Mouse (Mus musculus) forebrain, embryonic 15.5 days (tissue): ENCODE measurements at regions not wholly inside any gene's neighbourhood (a gene's known extent, or its start where the extent isn't known, plus 50 kb on each side); places are given as distances from the start of the nearest gene placed in this dataset.

ENCODE experiments used
- ATAC-seq: fragments of 200-750 bp; cut with Nextera tagmentation; replicated peaks from 2 replicates; pipeline ENCODE4 v1.8.0; 2017; ENCODE audit warnings: mild to moderate bottlenecking, moderate TSS enrichment, moderate library complexity
- H3K27ac ChIP-seq: fragments of 300-500 bp; sonication (generic); replicated peaks from 2 replicates; pipeline ENCODE4 v1.5.1; 2015; ENCODE audit warnings: mild to moderate bottlenecking, inconsistent platforms
- H3K27me3 ChIP-seq: fragments of 300-500 bp; sonication (generic); 2 replicates; pipeline ENCODE4 v1.6.1; 2015; ENCODE audit warnings: inconsistent platforms
- H3K36me3 ChIP-seq: fragments of 300-500 bp; sonication (generic); 2 replicates; pipeline ENCODE4 v1.6.1; 2015; ENCODE audit warnings: mild to moderate bottlenecking, inconsistent platforms
- H3K4me1 ChIP-seq: fragments of 300-500 bp; sonication (generic); 2 replicates; pipeline ENCODE4 v1.6.1; 2015; ENCODE audit warnings: inconsistent platforms
- H3K4me2 ChIP-seq: fragments of 300-500 bp; sonication (generic); replicated peaks from 2 replicates; pipeline ENCODE4 v1.6.1; 2015; ENCODE audit warnings: mild to moderate bottlenecking, inconsistent platforms
- H3K4me3 ChIP-seq: fragments of 300-500 bp; sonication (generic); 2 replicates; pipeline ENCODE4 v1.5.1; 2015; ENCODE audit warnings: mild to moderate bottlenecking, inconsistent platforms
- H3K9ac ChIP-seq: fragments of 300-500 bp; sonication (generic); replicated peaks from 2 replicates; pipeline ENCODE4 v1.6.1; 2015; ENCODE audit warnings: mild to moderate bottlenecking, inconsistent platforms
- H3K9me3 ChIP-seq: fragments of 300-500 bp; sonication (generic); 2 replicates; pipeline ENCODE4 v1.6.1; 2016; ENCODE audit warnings: inconsistent platforms
- whole genome bisulfite sequencing: fragments of 180-500 bp; shearing (Covaris S2); methylation state at CpG from one replicate; pipeline ENCODE4 v1.1.7; 2015; ENCODE audit warnings: mixed read lengths; 5-methylcytosine and 5-hydroxymethylcytosine counted together

DNA sequence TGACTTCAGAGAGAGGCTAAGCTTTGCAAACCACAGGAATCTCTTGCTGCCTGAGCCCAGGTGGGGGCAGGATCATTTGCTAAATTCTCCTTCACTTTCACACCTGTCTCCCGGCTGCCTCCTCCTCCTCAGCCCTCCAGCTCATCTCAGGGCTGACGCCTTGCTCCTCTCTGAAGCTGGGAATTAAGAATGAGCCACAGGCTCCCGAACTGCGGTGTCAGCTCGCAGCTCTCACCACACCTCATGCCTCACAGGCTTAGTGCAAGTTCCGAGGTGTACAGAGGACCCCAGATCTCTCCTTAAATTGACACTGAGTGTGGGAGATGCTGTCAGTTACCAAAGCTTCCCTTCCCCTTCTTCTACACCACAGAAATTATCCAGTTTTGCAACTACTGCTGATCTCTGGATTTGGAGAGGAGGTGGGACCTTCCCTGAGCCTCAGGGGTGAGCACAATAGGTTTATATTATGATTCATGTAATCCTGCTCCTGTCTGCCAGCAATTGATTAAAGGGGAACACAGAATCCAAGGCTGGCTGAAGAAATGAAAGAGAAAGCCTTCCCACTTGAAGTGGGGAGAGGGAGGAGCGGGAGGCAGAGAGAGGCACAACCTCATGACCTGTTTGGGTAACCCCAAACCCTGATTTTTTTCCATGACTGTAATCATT lies 456.6 kb upstream of the Tbx3 start:
- Histone ChIP-seq H3K27me3 (no peaks in the 10 kb centered on the region), H3K4me1 (no peaks in the 10 kb centered on the region), H3K9ac (no peak overlapping the region), H3K27ac (no peak overlapping the region), H3K9me3 (no peaks in the 10 kb centered on the region), H3K36me3 (no peaks in the 10 kb centered on the region), H3K4me2 (no peak overlapping the region), H3K4me3 (no peak overlapping the region)
- no peak for ATAC-seq
- WGBS, result 68% methylated on average over 7 of the region's 7 CpGs

GRCm38 (mm10) chr5:119214937-119215336 lies 455.5 kb upstream of the Tbx3 start:
- WGBS, result 91% methylated on average over 9 of the region's 9 CpGs
- Histone ChIP-seq H3K9ac (no peak overlapping the region), H3K27me3 (no peaks in the 10 kb centered on the region), H3K27ac (no peak overlapping the region), H3K4me1 (no peaks in the 10 kb centered on the region), H3K9me3 (no peaks in the 10 kb centered on the region), H3K36me3 (no peaks in the 10 kb centered on the region), H3K4me3 (no peak overlapping the region), H3K4me2 (no peak overlapping the region)
- no peak for ATAC-seq

DNA sequence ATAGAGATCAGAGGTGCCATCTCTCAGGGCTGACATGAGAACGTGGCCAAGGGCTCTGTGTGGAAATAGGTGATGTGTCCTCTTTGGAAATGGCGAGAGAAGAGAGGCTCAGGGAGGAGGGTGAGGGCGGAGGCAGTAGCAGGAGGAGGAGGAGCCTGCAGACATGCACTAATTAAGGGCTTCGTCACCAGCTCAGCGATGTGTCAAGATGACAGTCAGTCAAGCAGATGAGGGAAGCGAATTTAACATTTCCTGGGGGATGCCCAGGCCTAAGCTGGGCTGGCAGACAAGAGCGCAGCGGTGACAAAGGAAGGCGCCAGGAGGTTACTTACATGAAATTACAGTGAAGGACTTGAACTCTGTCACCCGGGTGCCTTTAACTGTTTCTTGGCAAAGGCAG lies 455.1 kb upstream of the Tbx3 start:
- no peak overlapping the region for H3K9ac ChIP-seq
- H3K4me2 ChIP-seq, result no peak overlapping the region
- no peaks in the 10 kb centered on the region for H3K4me1 ChIP-seq
- no peaks in the 10 kb centered on the region for H3K9me3 ChIP-seq
- 0 out of 2 replicates have a peak overlapping the region, but pooled peaks have one; percentile 2 for H3K27ac ChIP-seq
- no peak for ATAC-seq
- 62% methylated on average over 10 of the region's 10 CpGs for WGBS
- no peaks in the 10 kb centered on the region for H3K27me3 ChIP-seq
- H3K4me3 ChIP-seq, result no peak overlapping the region
- no peaks in the 10 kb centered on the region for H3K36me3 ChIP-seq

- H3K9ac ChIP-seq, result no peak overlapping the region
- H3K36me3 ChIP-seq, result no peaks in the 10 kb centered on the region
- no peaks in the 10 kb centered on the region for H3K9me3 ChIP-seq
- H3K4me3 ChIP-seq, result no peak overlapping the region
- 64% methylated on average over 3 of the region's 3 CpGs for WGBS
- no peak overlapping the region for H3K27ac ChIP-seq
- no peaks in the 10 kb centered on the region for H3K27me3 ChIP-seq
- H3K4me1 ChIP-seq, result no peaks in the 10 kb centered on the region
- ATAC-seq, result no peak
- no peak overlapping the region for H3K4me2 ChIP-seq
Measured at GRCm38 (mm10) chr5:119216146-119216545, 454.3 kb upstream of the Tbx3 start.

GRCm38 (mm10) chr5:119217077-119217476 lies 453.4 kb upstream of the Tbx3 start:
- no peak for ATAC-seq
- no peak overlapping the region for H3K27ac ChIP-seq
- no peaks in the 10 kb centered on the region for H3K4me1 ChIP-seq
- no peaks in the 10 kb centered on the region for H3K9me3 ChIP-seq
- no peak overlapping the region for H3K4me2 ChIP-seq
- H3K36me3 ChIP-seq, result no peaks in the 10 kb centered on the region
- no peak overlapping the region for H3K9ac ChIP-seq
- no peaks in the 10 kb centered on the region for H3K27me3 ChIP-seq
- WGBS, result 80% methylated on average over 9 of the region's 9 CpGs
- no peak overlapping the region for H3K4me3 ChIP-seq

DNA sequence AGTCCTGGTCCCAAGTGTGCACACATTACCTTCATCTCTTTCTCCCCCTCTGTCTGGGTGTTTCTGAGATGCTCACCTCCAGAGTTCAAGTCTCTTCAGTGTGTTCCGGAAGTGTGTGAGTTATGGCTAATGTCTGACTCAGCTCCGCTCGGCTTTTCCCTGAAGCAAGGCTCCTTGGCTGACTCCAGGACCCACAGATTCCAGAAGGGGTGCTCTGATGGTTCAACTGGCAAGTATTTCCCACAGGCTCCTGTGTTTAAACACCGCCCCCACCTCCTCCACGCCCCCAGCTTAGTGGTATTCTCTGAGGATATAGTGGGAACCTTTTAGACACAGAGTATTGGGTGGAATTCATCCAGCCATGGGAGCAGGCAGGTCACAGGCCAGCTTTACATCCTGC lies 441.8 kb upstream of the Tbx3 start:
- H3K27ac ChIP-seq, result no peak overlapping the region
- H3K36me3 ChIP-seq, result no peaks in the 10 kb centered on the region
- H3K4me1 ChIP-seq, result no peaks in the 10 kb centered on the region
- 91% methylated on average over 5 of the region's 5 CpGs for WGBS
- H3K9ac ChIP-seq, result no peak overlapping the region
- H3K27me3 ChIP-seq, result no peaks in the 10 kb centered on the region
- no peaks in the 10 kb centered on the region for H3K9me3 ChIP-seq
- no peak overlapping the region for H3K4me2 ChIP-seq
- no peak for ATAC-seq
- H3K4me3 ChIP-seq, result no peak overlapping the region

GRCm38 (mm10) chr5:119232941-119233340 lies 437.5 kb upstream of the Tbx3 start:
- Histone ChIP-seq H3K36me3 (no peaks in the 10 kb centered on the region), H3K9me3 (no peaks in the 10 kb centered on the region), H3K4me3 (no peak overlapping the region), H3K27me3 (no peaks in the 10 kb centered on the region), H3K9ac (no peak overlapping the region), H3K4me2 (no peak overlapping the region), H3K27ac (no peak overlapping the region), H3K4me1 (no peaks in the 10 kb centered on the region)
- 71% methylated on average over 7 of the region's 7 CpGs for WGBS
- ATAC-seq, result no peak

- no peak for ATAC-seq
Measured at GRCm38 (mm10) chr5:119235884-119236283, 434.6 kb upstream of the Tbx3 start.

DNA sequence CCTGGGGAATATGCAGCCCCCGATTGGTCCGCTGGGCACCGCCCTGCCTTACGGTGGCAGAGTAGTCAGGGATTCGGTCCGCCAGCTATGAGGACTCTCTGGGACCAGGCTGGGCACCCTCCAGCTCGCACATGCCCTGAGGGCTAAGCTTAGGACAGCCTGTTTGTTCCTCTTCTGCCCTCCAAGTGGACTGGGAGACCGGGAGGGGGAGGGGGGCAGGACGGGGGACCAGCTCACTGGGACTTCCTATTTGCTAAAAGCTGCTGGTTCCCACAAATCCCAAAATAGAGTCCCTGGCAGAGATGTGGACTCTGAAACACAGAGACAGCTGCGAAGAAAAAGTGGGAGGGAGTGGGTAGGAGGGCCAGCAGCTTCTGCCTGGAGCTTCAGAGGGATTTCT lies 423.6 kb upstream of the Tbx3 start:
- Histone ChIP-seq H3K4me2 (no peak overlapping the region), H3K27me3 (no peaks in the 10 kb centered on the region), H3K9me3 (no peaks in the 10 kb centered on the region), H3K36me3 (no peaks in the 10 kb centered on the region), H3K4me1 (no peaks in the 10 kb centered on the region), H3K27ac (no peak overlapping the region), H3K9ac (no peak overlapping the region), H3K4me3 (no peak overlapping the region)
- no peak for ATAC-seq
- WGBS, result 65% methylated on average over 10 of the region's 10 CpGs

More at GRCm38 (mm10) chr5:119235884-119236283, 434.6 kb upstream of the Tbx3 start:
- Histone ChIP-seq H3K9ac (no peak overlapping the region), H3K4me2 (no peak overlapping the region), H3K36me3 (no peaks in the 10 kb centered on the region), H3K27me3 (no peaks in the 10 kb centered on the region), H3K4me3 (no peak overlapping the region), H3K27ac (no peak overlapping the region), H3K9me3 (no peaks in the 10 kb centered on the region), H3K4me1 (no peaks in the 10 kb centered on the region)
- WGBS, result 85% methylated on average over 10 of the region's 10 CpGs

GRCm38 (mm10) chr5:119248626-119249025 lies 421.8 kb upstream of the Tbx3 start:
- H3K9me3 ChIP-seq, result no peaks in the 10 kb centered on the region
- 85% methylated on average over 6 of the region's 6 CpGs for WGBS
- no peaks in the 10 kb centered on the region for H3K4me1 ChIP-seq
- no peak overlapping the region for H3K4me3 ChIP-seq
- no peaks in the 10 kb centered on the region for H3K27me3 ChIP-seq
- ATAC-seq, result no peak
- no peak overlapping the region for H3K27ac ChIP-seq
- H3K36me3 ChIP-seq, result no peaks in the 10 kb centered on the region
- no peak overlapping the region for H3K9ac ChIP-seq
- H3K4me2 ChIP-seq, result no peak overlapping the region

- Histone ChIP-seq H3K4me2 (no peak overlapping the region), H3K9ac (no peak overlapping the region), H3K4me1 (no peaks in the 10 kb centered on the region), H3K36me3 (no peaks in the 10 kb centered on the region), H3K27ac (no peak overlapping the region), H3K4me3 (no peak overlapping the region), H3K27me3 (no peaks in the 10 kb centered on the region), H3K9me3 (no peaks in the 10 kb centered on the region)
- 83% methylated on average over 6 of the region's 6 CpGs for WGBS
- no peak for ATAC-seq
Measured at GRCm38 (mm10) chr5:119249124-119249718, 421.2 kb upstream of the Tbx3 start.

DNA sequence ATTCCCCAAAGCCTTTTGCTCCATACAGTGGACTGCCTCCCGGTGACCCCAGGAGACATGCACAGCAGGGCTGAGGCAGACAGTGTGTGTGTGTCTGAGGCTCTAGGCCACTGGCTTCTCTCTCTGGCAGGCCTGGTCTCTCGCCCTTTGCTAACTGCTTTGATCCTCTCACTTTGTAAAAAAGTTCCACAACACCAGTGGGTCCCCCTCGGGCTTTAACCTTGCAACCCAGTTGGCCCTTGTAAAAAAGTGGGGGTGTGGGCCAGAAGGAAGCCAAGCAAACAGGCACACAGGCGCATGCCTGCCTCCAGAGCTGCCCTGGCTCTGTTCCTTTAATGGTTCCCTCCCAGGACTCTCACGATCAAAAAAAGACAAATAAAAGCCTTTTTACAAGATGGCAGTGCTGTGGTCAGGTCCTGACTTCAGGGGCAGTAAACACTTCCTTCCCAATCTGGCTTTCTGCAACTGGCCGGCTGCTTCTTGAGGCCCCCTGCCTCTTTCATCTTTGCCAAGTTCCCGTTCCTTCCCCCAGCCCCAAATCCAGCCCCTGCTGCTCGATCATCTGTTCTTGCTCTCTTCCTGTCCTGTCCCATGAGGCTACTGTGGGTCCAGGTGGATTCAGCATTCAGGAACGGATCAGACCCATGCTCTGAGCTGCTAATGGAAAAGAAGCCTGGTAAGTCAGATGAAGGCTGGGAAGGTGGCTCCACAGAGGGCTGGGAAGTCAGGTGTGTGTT lies 419.0 kb upstream of the Tbx3 start:
- Histone ChIP-seq H3K27ac (no peak overlapping the region), H3K9ac (no peak overlapping the region), H3K4me2 (no peak overlapping the region), H3K27me3 (no peaks in the 10 kb centered on the region), H3K4me1 (no peaks in the 10 kb centered on the region), H3K36me3 (no peaks in the 10 kb centered on the region), H3K9me3 (no peaks in the 10 kb centered on the region), H3K4me3 (no peak overlapping the region)
- 46% methylated on average over 9 of the region's 9 CpGs for WGBS
- no peak for ATAC-seq
